Mouse (Mus musculus): Measurements from ENCODE around the gene Adamts3. TPM values are rescaled to one million over a fixed set of nuclear protein-coding genes. Genes with fewer than 3 reads are reported as not detected.

Adamts3 gene
- polyA plus RNA-seq, 1 experiment, result 0.04 TPM

- TF ChIP-seq TAL1 (IDR thresholded peaks at IDR 0.05; ENCODE audit: low read length) (no peak), GATA1 (IDR thresholded peaks at IDR 0.05; ENCODE audit: low read length) (no peak)
- Histone ChIP-seq H3K36me3 (ENCODE audit: control insufficient read depth) (no peaks in the 10 kb centered on the region), H3K4me3 (replicated peaks) (no peak overlapping the region), H3K27me3 (ENCODE audit: control insufficient read depth) (no peaks in the 10 kb centered on the region), H3K4me1 (ENCODE audit: control insufficient read depth) (peaks cover 20% of the 10 kb centered on the region), H3K9me3 (ENCODE audit: control insufficient read depth, low read length) (no peaks in the 10 kb centered on the region)
These were observed 135.9 kb downstream of the Adamts3 start for GRCm38 (mm10) chr5:89747149-89747659.

- H3K36me3 ChIP-seq (ENCODE audit: control insufficient read depth), result no peaks in the 10 kb centered on the region
- TF ChIP-seq GATA1 (IDR thresholded peaks at IDR 0.05; ENCODE audit: low read length), result no peak
- no peak for TF ChIP-seq TAL1 (IDR thresholded peaks at IDR 0.05; ENCODE audit: low read length)
- no peak overlapping the region for H3K4me3 ChIP-seq (replicated peaks)
- H3K27me3 ChIP-seq (ENCODE audit: control insufficient read depth), result no peaks in the 10 kb centered on the region
- H3K4me1 ChIP-seq (ENCODE audit: control insufficient read depth), result peaks cover 16% of the 10 kb centered on the region
- H3K9me3 ChIP-seq (ENCODE audit: control insufficient read depth, low read length), result no peaks in the 10 kb centered on the region
These were observed 138.0 kb downstream of the Adamts3 start for GRCm38 (mm10) chr5:89745112-89745511.

DNA sequence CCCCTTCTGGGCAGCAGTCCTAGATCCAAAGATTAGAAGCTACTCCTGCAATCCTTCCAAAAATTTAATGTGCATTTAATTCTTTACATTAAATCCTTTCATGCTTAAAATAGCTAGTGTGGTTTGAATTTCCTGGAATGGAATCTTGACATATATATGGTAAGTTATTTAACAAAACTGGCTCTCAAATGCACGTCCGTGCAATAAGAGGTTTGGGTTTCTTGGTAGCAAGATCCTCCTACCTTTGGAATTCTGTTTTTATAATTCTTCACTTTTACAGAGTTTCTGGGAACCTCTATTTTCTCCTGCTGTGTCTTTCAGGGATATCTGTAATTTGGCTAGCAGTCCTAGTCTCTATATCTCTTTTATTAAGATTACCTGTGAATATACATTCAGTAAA, 148.4 kb downstream of the Adamts3 start:
- Histone ChIP-seq H3K27me3 (ENCODE audit: control insufficient read depth) (no peaks in the 10 kb centered on the region), H3K4me3 (replicated peaks) (no peak overlapping the region), H3K4me1 (ENCODE audit: control insufficient read depth) (no peaks in the 10 kb centered on the region), H3K9me3 (ENCODE audit: control insufficient read depth, low read length) (no peaks in the 10 kb centered on the region), H3K36me3 (ENCODE audit: control insufficient read depth) (no peaks in the 10 kb centered on the region)
- TF ChIP-seq GATA1 (IDR thresholded peaks at IDR 0.05; ENCODE audit: low read length), result no peak
- no peak for TF ChIP-seq TAL1 (IDR thresholded peaks at IDR 0.05; ENCODE audit: low read length)

GRCm38 (mm10) chr5:89730411-89730810, 152.7 kb downstream of the Adamts3 start:
- H3K9me3 ChIP-seq (ENCODE audit: control insufficient read depth, low read length), result no peaks in the 10 kb centered on the region
- TF ChIP-seq GATA1 (IDR thresholded peaks at IDR 0.05; ENCODE audit: low read length) (no peak), TAL1 (IDR thresholded peaks at IDR 0.05; ENCODE audit: low read length) (no peak)
- H3K4me3 ChIP-seq (replicated peaks), result no peak overlapping the region
- H3K4me1 ChIP-seq (ENCODE audit: control insufficient read depth), result no peaks in the 10 kb centered on the region
- H3K36me3 ChIP-seq (ENCODE audit: control insufficient read depth), result no peaks in the 10 kb centered on the region
- H3K27me3 ChIP-seq (ENCODE audit: control insufficient read depth), result no peaks in the 10 kb centered on the region

- H3K36me3 ChIP-seq (ENCODE audit: control insufficient read depth), result no peaks in the 10 kb centered on the region
These were observed 155.0 kb downstream of the Adamts3 start for GRCm38 (mm10) chr5:89728117-89728516.

GRCm38 (mm10) chr5:89727497-89728057, 155.6 kb downstream of the Adamts3 start:
- H3K9me3 ChIP-seq (ENCODE audit: control insufficient read depth, low read length), result no peaks in the 10 kb centered on the region
- no peaks in the 10 kb centered on the region for H3K36me3 ChIP-seq (ENCODE audit: control insufficient read depth)
- H3K4me1 ChIP-seq (ENCODE audit: control insufficient read depth), result no peaks in the 10 kb centered on the region
- no peaks in the 10 kb centered on the region for H3K27me3 ChIP-seq (ENCODE audit: control insufficient read depth)
- no peak for TF ChIP-seq GATA1 (IDR thresholded peaks at IDR 0.05; ENCODE audit: low read length)
- TF ChIP-seq TAL1 (IDR thresholded peaks at IDR 0.05; ENCODE audit: low read length), result no peak
- H3K4me3 ChIP-seq (replicated peaks), result no peak overlapping the region

More at GRCm38 (mm10) chr5:89728117-89728516, 155.0 kb downstream of the Adamts3 start:
- no peaks in the 10 kb centered on the region for H3K4me1 ChIP-seq (ENCODE audit: control insufficient read depth)
- H3K9me3 ChIP-seq (ENCODE audit: control insufficient read depth, low read length), result no peaks in the 10 kb centered on the region
- no peak overlapping the region for H3K4me3 ChIP-seq (replicated peaks)
- H3K27me3 ChIP-seq (ENCODE audit: control insufficient read depth), result no peaks in the 10 kb centered on the region
- TF ChIP-seq GATA1 (IDR thresholded peaks at IDR 0.05; ENCODE audit: low read length), result no peak
- no peak for TF ChIP-seq TAL1 (IDR thresholded peaks at IDR 0.05; ENCODE audit: low read length)

DNA sequence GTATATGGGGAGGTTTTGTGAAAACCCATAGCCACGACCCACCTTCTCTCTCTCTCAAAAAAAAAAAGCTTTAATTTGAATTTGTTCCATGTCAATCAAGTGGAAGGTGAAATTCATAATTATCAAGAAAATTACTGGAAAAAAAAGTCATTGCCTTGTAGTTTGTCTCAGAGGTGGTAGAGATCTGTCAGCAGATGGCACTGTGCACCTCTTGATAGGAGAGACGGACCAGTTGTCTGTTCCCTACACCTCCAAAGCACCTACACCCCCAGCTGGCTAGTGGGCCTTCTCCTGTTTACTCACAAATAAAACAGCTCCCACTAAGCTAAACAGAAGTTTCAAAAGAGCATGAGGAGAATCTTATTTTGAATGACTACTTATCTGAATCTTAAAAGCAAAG, 168.6 kb downstream of the Adamts3 start:
- Histone ChIP-seq H3K9me3 (ENCODE audit: control insufficient read depth, low read length) (no peaks in the 10 kb centered on the region), H3K36me3 (ENCODE audit: control insufficient read depth) (no peaks in the 10 kb centered on the region), H3K4me1 (ENCODE audit: control insufficient read depth) (no peaks in the 10 kb centered on the region), H3K4me3 (replicated peaks) (no peak overlapping the region), H3K27me3 (ENCODE audit: control insufficient read depth) (no peaks in the 10 kb centered on the region)
- TF ChIP-seq GATA1 (IDR thresholded peaks at IDR 0.05; ENCODE audit: low read length) (no peak), TAL1 (IDR thresholded peaks at IDR 0.05; ENCODE audit: low read length) (no peak)

DNA sequence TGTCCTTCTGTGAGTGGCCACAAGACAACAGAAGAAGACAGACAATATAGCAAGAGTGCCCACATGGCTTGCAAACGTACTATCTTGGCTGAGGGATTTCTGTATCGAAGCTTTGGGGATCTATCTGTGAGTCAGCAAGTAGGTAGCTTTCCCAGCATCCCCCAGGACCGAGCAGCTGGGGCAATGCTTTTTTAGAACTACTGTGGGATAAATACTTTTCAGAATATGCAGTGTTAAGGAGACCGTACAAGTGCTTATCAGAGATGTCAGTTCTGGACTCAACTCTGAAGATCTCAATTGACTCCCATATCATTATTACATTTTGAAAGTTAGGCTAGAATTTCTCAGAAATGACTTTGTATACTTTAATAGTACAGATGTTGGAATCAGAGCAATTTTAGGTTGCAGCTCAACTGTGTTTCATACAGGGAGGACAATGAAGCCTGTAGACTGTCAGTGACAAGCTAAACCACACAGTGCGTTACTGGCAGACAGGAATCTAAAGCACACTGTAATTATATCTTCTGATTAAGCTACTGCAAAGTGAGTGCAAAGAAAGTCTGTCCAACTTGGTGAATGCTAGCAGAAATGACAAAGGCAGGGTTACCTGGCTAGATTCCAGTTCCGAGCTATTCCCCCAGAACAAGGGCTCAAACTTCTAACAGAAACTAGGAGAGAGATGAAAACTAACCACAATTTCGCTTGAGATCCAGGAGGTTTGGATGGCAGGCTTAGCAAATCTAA, 171.8 kb downstream of the Adamts3 start:
- no peaks in the 10 kb centered on the region for H3K4me1 ChIP-seq (ENCODE audit: control insufficient read depth)
- no peak overlapping the region for H3K4me3 ChIP-seq (replicated peaks)
- no peak for TF ChIP-seq GATA1 (IDR thresholded peaks at IDR 0.05; ENCODE audit: low read length)
- TF ChIP-seq TAL1 (IDR thresholded peaks at IDR 0.05; ENCODE audit: low read length), result no peak
- H3K27me3 ChIP-seq (ENCODE audit: control insufficient read depth), result no peaks in the 10 kb centered on the region
- no peaks in the 10 kb centered on the region for H3K9me3 ChIP-seq (ENCODE audit: control insufficient read depth, low read length)
- no peaks in the 10 kb centered on the region for H3K36me3 ChIP-seq (ENCODE audit: control insufficient read depth)

DNA sequence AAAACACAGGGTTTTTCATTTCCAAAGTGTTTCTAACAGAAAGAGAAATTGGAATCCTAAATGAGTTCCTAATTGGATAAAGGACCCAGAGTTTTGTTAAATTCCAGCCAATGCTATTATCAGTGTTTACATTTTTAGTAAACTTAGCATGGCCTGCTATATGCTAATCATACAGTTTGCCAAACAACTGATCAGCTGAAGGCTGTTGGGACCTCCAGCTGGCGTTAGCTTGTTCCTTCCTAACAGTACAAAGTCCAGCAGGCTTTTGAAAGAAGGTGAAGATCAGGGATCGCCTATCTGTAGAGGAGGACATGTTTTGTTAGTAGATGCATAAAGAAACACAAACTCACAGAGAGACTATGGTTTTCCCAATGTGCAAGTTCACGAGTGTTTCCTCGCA, 173.7 kb downstream of the Adamts3 start:
- Histone ChIP-seq H3K9me3 (ENCODE audit: control insufficient read depth, low read length) (no peaks in the 10 kb centered on the region), H3K36me3 (ENCODE audit: control insufficient read depth) (no peaks in the 10 kb centered on the region), H3K27me3 (ENCODE audit: control insufficient read depth) (no peaks in the 10 kb centered on the region), H3K4me3 (replicated peaks) (no peak overlapping the region), H3K4me1 (ENCODE audit: control insufficient read depth) (no peaks in the 10 kb centered on the region)
- no peak for TF ChIP-seq GATA1 (IDR thresholded peaks at IDR 0.05; ENCODE audit: low read length)
- no peak for TF ChIP-seq TAL1 (IDR thresholded peaks at IDR 0.05; ENCODE audit: low read length)
